Comparison of ENCODE assay signal across 12 mouse cellular contexts in genomic region chr8:48615088-48615487, GRCm38 (mm10).
DNase-seq lines count a peak whose midpoint lies in the region; ATAC-seq lines count a peak whose summit lies in the region.
"Had no signal": no experiment of that assay in that cellular context is flagged by ENCODE, and none has a peak within 500 bp of the region (broad histone marks: within the 10 kb centered on the region; RNA-seq: fewer than 3 reads in every experiment).

No protein-coding gene starts in this region.

- H3K4me2 ChIP-seq in heart, embryonic 11.5 days = no peak overlapping the region
- H3K4me2 ChIP-seq in forebrain, embryonic 15.5 days (replicated peaks) = no peak overlapping the region
- H3K4me2 ChIP-seq: midbrain, embryonic 15.5 days had no signal

- no peak overlapping the region for H3K27ac ChIP-seq in heart, embryonic 11.5 days (ENCODE audit: low read depth, low read length)
- H3K27ac ChIP-seq in forebrain, embryonic 15.5 days (replicated peaks) = no peak overlapping the region
- H3K27ac ChIP-seq: midbrain, embryonic 15.5 days had no signal

- no peak overlapping the region for H3K9ac ChIP-seq in heart, embryonic 11.5 days (ENCODE audit: low read depth, low read length)
- no peak overlapping the region for H3K9ac ChIP-seq in forebrain, embryonic 15.5 days (replicated peaks)
- H3K9ac ChIP-seq: midbrain, embryonic 15.5 days had no signal

- no peak for ATAC-seq in heart, embryonic 11.5 days (replicated peaks; ENCODE audit: insufficient number of reproducible peaks, low FRiP score, low TSS enrichment)
- 0 out of 2 replicates have a peak, but pooled peaks have one; percentile 55 for ATAC-seq in forebrain, embryonic 15.5 days (replicated peaks)
- ATAC-seq in megakaryocyte, adult 5-6 weeks (ENCODE audit: poor library complexity, severe bottlenecking) = no peak
- ATAC-seq: midbrain, embryonic 15.5 days had no signal

- DNase-seq in heart, adult 18-20 months = peak; percentile 29 to 50
- DNase-seq in lung, postnatal 10 days = peak; percentile 3
- DNase-seq in lung, postnatal 4 days = no peak
- DNase-seq in yolk sac, embryonic 10.5 days (ENCODE audit: low spot score) = peak; percentile 5
- DNase-seq in ovary, postnatal 36 days (ENCODE audit: low spot score) = no peak
- DNase-seq: adrenal gland, postnatal 10 days; cerebellum, postnatal 10 days; thymus, postnatal 25 days had no signal

- H3K4me3 ChIP-seq in heart, embryonic 11.5 days (ENCODE audit: low read depth, low read length) = no peak overlapping the region
- H3K4me3 ChIP-seq in forebrain, embryonic 15.5 days = no peak overlapping the region
- H3K4me3 ChIP-seq: midbrain, embryonic 15.5 days had no signal

- peaks cover 3% of the 10 kb centered on the region; the same call in 1 of the 2 replicates for H3K4me1 ChIP-seq in heart, embryonic 11.5 days (ENCODE audit: control insufficient read depth, insufficient read depth, low read length)
- H3K4me1 ChIP-seq in forebrain, embryonic 15.5 days = peaks cover 10% of the 10 kb centered on the region

- WGBS in heart, embryonic 11.5 days (ENCODE audit: insufficient replicate concordance) = 55% methylated on average over 8 of the region's 8 CpGs
- 8% methylated on average over 8 of the region's 8 CpGs for WGBS in forebrain, embryonic 15.5 days

- H3K9me3 ChIP-seq in heart, embryonic 11.5 days (replicated peaks; ENCODE audit: control insufficient read depth, low read length) = no peaks in the 10 kb centered on the region
- no peaks in the 10 kb centered on the region for H3K9me3 ChIP-seq in forebrain, embryonic 15.5 days
- H3K9me3 ChIP-seq: midbrain, embryonic 15.5 days had no signal

- H3K36me3 ChIP-seq in heart, embryonic 11.5 days (ENCODE audit: control insufficient read depth, insufficient read depth, low read length) = no peaks in the 10 kb centered on the region
- no peaks in the 10 kb centered on the region for H3K36me3 ChIP-seq in forebrain, embryonic 15.5 days
- H3K36me3 ChIP-seq: midbrain, embryonic 15.5 days had no signal

- H3K27me3 ChIP-seq in heart, embryonic 11.5 days (ENCODE audit: control insufficient read depth, insufficient read depth, low read length) = no peaks in the 10 kb centered on the region
- no peaks in the 10 kb centered on the region for H3K27me3 ChIP-seq in forebrain, embryonic 15.5 days
- H3K27me3 ChIP-seq: midbrain, embryonic 15.5 days had no signal

Comparison
In these comparisons a context has a peak if more than half of its experiments do, and no peak if none do; other contexts are left out.
1. DNase-seq: peak in heart, adult 18-20 months (2 of 2), lung, postnatal 10 days (single experiment) and yolk sac, embryonic 10.5 days (single experiment); none in lung, postnatal 4 days (0 of 2) and ovary, postnatal 36 days (single experiment).